13 mouse cellular contexts compared by ENCODE assay signal in genomic region chr15:93103426-93103825, GRCm38 (mm10).
A peak's percentile ranks its signal among the peaks of the same experiment; 100 is the strongest.
DNase-seq lines count a peak whose midpoint lies in the region; ATAC-seq and TF ChIP-seq lines count a peak whose summit lies in the region.
"Had no signal": no experiment of that assay in that cellular context is flagged by ENCODE, and none has a peak within 500 bp of the region (broad histone marks: within the 10 kb centered on the region; RNA-seq: fewer than 3 reads in every experiment).

No protein-coding gene starts in this region.

- H3K9ac ChIP-seq in limb, embryonic 14.5 days (ENCODE audit: low read depth, low read length, severe bottlenecking) = no peak overlapping the region

- peak; percentile 10 for DNase-seq in adrenal gland, adult 2 months
- DNase-seq in adrenal gland, postnatal 14 days = no peak
- DNase-seq in heart, adult 11 months = peak; percentile 75
- no peak for DNase-seq in heart, postnatal 25 days (ENCODE audit: low spot score)
- peak; percentile 75 for DNase-seq in limb, embryonic 14.5 days (ENCODE audit: low spot score)
- no peak for DNase-seq in limb, embryonic 10.5 days (ENCODE audit: low spot score)
- no peak for DNase-seq in right cerebral cortex, postnatal 4 days
- DNase-seq in left cerebral cortex, postnatal 4 days = no peak
- DNase-seq: layer of hippocampus, postnatal 36 days had no signal

- ATAC-seq in limb, embryonic 14.5 days (ENCODE audit: low FRiP score, low read depth) = no peak
- ATAC-seq: forebrain, embryonic 14.5 days had no signal

- H3K4me3 ChIP-seq in limb, embryonic 14.5 days (replicated peaks; ENCODE audit: low read length) = no peak overlapping the region
- H3K4me3 ChIP-seq in limb, embryonic 10.5 days = no peak overlapping the region
- H3K4me3 ChIP-seq: erythroblast, embryonic 14.5 days; hindbrain, embryonic 10.5 days had no signal

- H3K27ac ChIP-seq in limb, embryonic 14.5 days (replicated peaks; ENCODE audit: low read depth, low read length) = no peak overlapping the region
- no peak overlapping the region for H3K27ac ChIP-seq in limb, embryonic 10.5 days
- H3K27ac ChIP-seq: hindbrain, embryonic 10.5 days had no signal

- H3K4me2 ChIP-seq in limb, embryonic 14.5 days (replicated peaks; ENCODE audit: low read depth, low read length, severe bottlenecking) = no peak overlapping the region
- H3K4me2 ChIP-seq: liver, embryonic 11.5 days had no signal

- H3K9me3 ChIP-seq in limb, embryonic 14.5 days (ENCODE audit: control insufficient read depth, low read length) = no peaks in the 10 kb centered on the region
- no peaks in the 10 kb centered on the region for H3K9me3 ChIP-seq in limb, embryonic 10.5 days (replicated peaks)
- H3K9me3 ChIP-seq: hindbrain, embryonic 10.5 days had no signal

- H3K36me3 ChIP-seq in limb, embryonic 14.5 days (ENCODE audit: control insufficient read depth, insufficient read depth, low read length) = no peaks in the 10 kb centered on the region
- no peaks in the 10 kb centered on the region for H3K36me3 ChIP-seq in limb, embryonic 10.5 days
- H3K36me3 ChIP-seq: hindbrain, embryonic 10.5 days had no signal

- WGBS in limb, embryonic 14.5 days = 18% methylated on average over 5 of the region's 5 CpGs
- 90% methylated on average over 5 of the region's 5 CpGs for WGBS in limb, embryonic 10.5 days

- H3K4me1 ChIP-seq in limb, embryonic 14.5 days (ENCODE audit: control insufficient read depth, insufficient read depth, low read length) = 0 out of 2 replicates have a peak, but pooled peaks cover 4% of the 10 kb centered on the region
- peaks cover 31% of the 10 kb centered on the region for H3K4me1 ChIP-seq in limb, embryonic 10.5 days
- H3K4me1 ChIP-seq: hindbrain, embryonic 10.5 days had no signal

- intact Hi-C loops in heart, postnatal 25 days (cut with DNase I) = no loop called here
- intact Hi-C loops in left cerebral cortex, postnatal 4 days (cut with DNase I) = no loop called here

- TF ChIP-seq POLR2A in limb, embryonic 14.5 days (IDR thresholded peaks at IDR 0.05; ENCODE audit: borderline replicate concordance, extremely low read depth, insufficient read depth, insufficient read length) = no peak

- no peaks in the 10 kb centered on the region for H3K27me3 ChIP-seq in limb, embryonic 14.5 days (ENCODE audit: control insufficient read depth, insufficient read depth, low read length)
- no peaks in the 10 kb centered on the region for H3K27me3 ChIP-seq in limb, embryonic 10.5 days (ENCODE audit: low read depth, poor library complexity, severe bottlenecking)

Comparison
In these comparisons a context has a peak if more than half of its experiments do, and no peak if none do; other contexts are left out.
1. DNase-seq: peak in adrenal gland, adult 2 months (single experiment), heart, adult 11 months (single experiment) and limb, embryonic 14.5 days (single experiment); none in adrenal gland, postnatal 14 days (single experiment), heart, postnatal 25 days (single experiment), limb, embryonic 10.5 days (single experiment), right cerebral cortex, postnatal 4 days (single experiment) and left cerebral cortex, postnatal 4 days (single experiment).